Mouse (Mus musculus) kidney, embryonic 14.5 days (tissue): Measurements from ENCODE around the gene Palm. TPM values are rescaled to one million over a fixed set of nuclear protein-coding genes. Genes with fewer than 3 reads are reported as not detected.
A peak's percentile ranks its signal among the peaks of the same experiment; 100 is the strongest.

Experiments
- ATAC-seq: fragments of 200-750 bp; cut with Nextera tagmentation; 2 replicates; pipeline ENCODE4 v1.8.0; 2017; ENCODE audit warnings: moderate number of reproducible peaks, mild to moderate bottlenecking, moderate TSS enrichment, moderate library complexity; ENCODE audit not compliant: low FRiP score, low TSS enrichment
- H3K27ac ChIP-seq: fragments of 300-500 bp; sonication (generic); 2 replicates; pipeline ENCODE4 v1.5.1; 2014; ENCODE audit warnings: low read depth, mild to moderate bottlenecking, low read length, moderate library complexity, mixed read lengths
- H3K27me3 ChIP-seq: fragments of 300-500 bp; sonication (generic); 2 replicates; pipeline ENCODE4 v1.6.1; 2014; ENCODE audit warnings: mild to moderate bottlenecking, low read length; ENCODE audit not compliant: control insufficient read depth, insufficient read depth
- H3K36me3 ChIP-seq: fragments of 300-500 bp; sonication (generic); 2 replicates; pipeline ENCODE4 v1.6.1; 2014; ENCODE audit warnings: low read length, mixed read lengths; ENCODE audit not compliant: control insufficient read depth, insufficient read depth
- H3K4me1 ChIP-seq: fragments of 300-500 bp; sonication (generic); 2 replicates; pipeline ENCODE4 v1.6.1; 2014; ENCODE audit warnings: low read length, mixed read lengths; ENCODE audit not compliant: control insufficient read depth, insufficient read depth
- H3K4me2 ChIP-seq: fragments of 300-500 bp; sonication (generic); replicated peaks from 2 replicates; pipeline ENCODE4 v1.6.1; 2014; ENCODE audit warnings: low read depth, mild to moderate bottlenecking, low read length
- H3K4me3 ChIP-seq: fragments of 300-500 bp; sonication (generic); 2 replicates; pipeline ENCODE4 v1.5.1; 2014; ENCODE audit warnings: mild to moderate bottlenecking, low read length
- H3K9ac ChIP-seq: fragments of 300-500 bp; sonication (generic); 2 replicates; pipeline ENCODE4 v1.6.1; 2014; ENCODE audit warnings: low read depth, mild to moderate bottlenecking, low read length, moderate library complexity
- H3K9me3 ChIP-seq: fragments of 300-500 bp; sonication (generic); 2 replicates; pipeline ENCODE4 v1.6.1; 2016; ENCODE audit warnings: low read length; ENCODE audit not compliant: control insufficient read depth
- WGBS: fragments of 180-500 bp; shearing (Covaris S2); extraction: QIAGEN DNeasy Blood & Tissue Kit; methylation state at CpG from one replicate; pipeline ENCODE4 v1.1.7; 2014; 5-methylcytosine and 5-hydroxymethylcytosine counted together
- polyA plus RNA-seq: library from polyadenylated mRNA; unstranded; fragments of >200 nt; fragmentation: Nextera tagmentation; extraction: Ambion mirVana; gene quantifications from 2 replicates; pipeline ENCODE4 v1.2.1, GENCODE M21; 2014

The Palm gene
- polyA plus RNA-seq: 101 and 136 TPM in 2 replicates

- Histone ChIP-seq H3K27ac (peak within 1 kb of the TSS; percentile 94), H3K4me3 (peak within 1 kb of the TSS; percentile 93), H3K27me3 (no peaks in the 10 kb centered on the region), H3K4me1 (peaks cover 31% of the 10 kb centered on the region), H3K36me3 (no peaks in the 10 kb centered on the region), H3K4me2 (peak within 1 kb of the TSS; percentile 69), H3K9me3 (no peaks in the 10 kb centered on the region), H3K9ac (peak within 1 kb of the TSS; percentile 96)
- ATAC-seq: peak; percentile 73
- 6% methylated on average over 41 of the region's 51 CpGs for WGBS
These were observed at the start of gene Palm for GRCm38 (mm10) chr10:79793051-79793737. Gene Palm, plus strand, starts transcription at chr10:79793572.

- no peaks in the 10 kb centered on the region for H3K4me1 ChIP-seq
- H3K4me3 ChIP-seq: no peak overlapping the region
- peaks cover 54% of the 10 kb centered on the region for H3K36me3 ChIP-seq
- WGBS: 92% methylated on average over 15 of the region's 15 CpGs
- no peaks in the 10 kb centered on the region for H3K27me3 ChIP-seq
- H3K4me2 ChIP-seq: no peak overlapping the region
- H3K9ac ChIP-seq: no peak overlapping the region
- no peak overlapping the region for H3K27ac ChIP-seq
- no peak for ATAC-seq
- peaks cover 26% of the 10 kb centered on the region for H3K9me3 ChIP-seq
These were observed 49.6 kb upstream of the Palm start for GRCm38 (mm10) chr10:79743650-79744365.

DNA sequence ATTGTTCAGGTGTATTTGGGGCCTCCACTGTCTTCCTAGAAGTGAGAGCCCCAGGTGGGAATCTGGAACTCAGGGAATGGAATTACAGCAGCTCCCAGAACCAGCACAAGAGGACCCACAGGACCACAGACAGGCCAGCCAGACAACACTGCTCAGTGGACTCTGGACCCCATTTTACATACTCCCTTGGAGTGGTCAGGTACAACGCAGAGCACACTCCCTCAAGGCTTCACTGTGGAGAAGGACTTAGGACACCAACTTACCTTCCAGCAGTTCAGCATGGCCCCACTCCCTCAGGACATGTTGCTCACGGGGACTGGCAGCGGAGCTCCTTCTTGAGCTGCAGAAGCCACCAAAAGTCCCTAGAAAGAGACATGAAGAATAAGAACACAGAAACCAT is 48.0 kb upstream of the Palm start:
- peak overlapping the region; percentile 68; the same call in 1 of the 2 replicates for H3K4me3 ChIP-seq
- no peak for ATAC-seq
- H3K36me3 ChIP-seq: peaks cover 38% of the 10 kb centered on the region
- no peak overlapping the region for H3K9ac ChIP-seq
- no peaks in the 10 kb centered on the region for H3K4me1 ChIP-seq
- peaks cover 10% of the 10 kb centered on the region; the same call in 1 of the 2 replicates for H3K9me3 ChIP-seq
- H3K4me2 ChIP-seq: peak overlapping the region; percentile 55
- no peaks in the 10 kb centered on the region for H3K27me3 ChIP-seq
- H3K27ac ChIP-seq: no peak overlapping the region
- 88% methylated on average over 3 of the region's 3 CpGs for WGBS

DNA sequence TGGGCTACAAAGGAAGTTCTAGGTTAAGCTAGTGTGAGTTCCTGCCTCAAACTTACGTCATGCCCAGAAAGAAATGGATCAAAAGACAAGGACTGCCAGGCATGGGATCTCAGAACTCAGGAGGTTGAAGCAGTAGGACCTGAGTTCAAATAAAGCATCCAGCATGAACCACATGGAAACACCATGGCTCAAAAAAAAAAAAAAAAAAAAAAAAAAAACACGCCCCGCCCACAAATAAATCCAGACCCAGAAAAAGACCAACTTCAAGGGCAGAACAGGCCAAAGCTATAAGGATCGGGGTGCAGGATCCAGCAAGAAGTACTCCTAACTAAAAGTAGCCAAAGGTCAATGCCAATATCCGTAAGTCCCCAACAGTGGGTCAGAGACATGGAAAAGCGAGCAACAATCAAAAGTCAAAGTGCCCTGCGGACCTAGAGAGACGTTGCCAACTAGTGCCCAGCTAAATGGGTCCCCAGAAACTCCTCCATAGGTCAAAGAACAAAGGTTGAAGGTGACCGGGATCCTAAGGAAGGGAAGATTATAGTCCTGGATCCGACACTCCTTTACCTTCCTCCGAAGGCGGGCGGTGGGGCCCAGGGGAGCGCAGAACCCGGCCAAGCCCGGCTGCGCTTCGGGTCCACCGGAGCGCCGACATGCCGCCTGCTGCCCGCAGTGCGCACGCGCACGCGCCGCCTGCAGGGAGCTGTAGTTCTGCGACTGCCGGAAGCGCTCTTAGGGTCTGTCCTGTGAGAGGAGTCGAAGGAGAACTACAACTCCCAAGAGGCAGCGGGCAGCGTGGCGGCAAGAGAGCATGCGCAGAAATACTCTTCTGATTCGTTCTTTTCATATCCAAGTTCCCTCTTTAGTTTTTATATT is 47.2 kb upstream of the Palm start, which contains the start of gene Polrmt:
Polrmt (minus strand) TSS at position 684 of the 876 bp plus-strand sequence.
- Histone ChIP-seq H3K36me3 (peaks cover 31% of the 10 kb centered on the region), H3K9ac (peak within 1 kb of the TSS; percentile 66), H3K27me3 (no peaks in the 10 kb centered on the region), H3K4me1 (no peaks in the 10 kb centered on the region), H3K27ac (no peak within 1 kb of the TSS), H3K4me3 (peak within 1 kb of the TSS; percentile 68), H3K4me2 (peak within 1 kb of the TSS; percentile 55), H3K9me3 (peaks cover 3% of the 10 kb centered on the region; the same call in 1 of the 2 replicates)
- peak; percentile 96 for ATAC-seq
- WGBS: 4% methylated on average over 38 of the region's 38 CpGs

GRCm38 (mm10) chr10:79746774-79747151 is 46.6 kb upstream of the Palm start:
- no peaks in the 10 kb centered on the region for H3K4me1 ChIP-seq
- peak overlapping the region; percentile 38; the same call in 1 of the 2 replicates for H3K9ac ChIP-seq
- H3K27ac ChIP-seq: no peak overlapping the region
- peaks cover 24% of the 10 kb centered on the region for H3K36me3 ChIP-seq
- 24% methylated on average over 6 of the region's 6 CpGs for WGBS
- H3K27me3 ChIP-seq: no peaks in the 10 kb centered on the region
- H3K4me3 ChIP-seq: no peak overlapping the region; the same call in 1 of the 2 replicates
- peak; percentile 48 for ATAC-seq
- peak overlapping the region; percentile 38 for H3K4me2 ChIP-seq
- no peaks in the 10 kb centered on the region for H3K9me3 ChIP-seq

DNA sequence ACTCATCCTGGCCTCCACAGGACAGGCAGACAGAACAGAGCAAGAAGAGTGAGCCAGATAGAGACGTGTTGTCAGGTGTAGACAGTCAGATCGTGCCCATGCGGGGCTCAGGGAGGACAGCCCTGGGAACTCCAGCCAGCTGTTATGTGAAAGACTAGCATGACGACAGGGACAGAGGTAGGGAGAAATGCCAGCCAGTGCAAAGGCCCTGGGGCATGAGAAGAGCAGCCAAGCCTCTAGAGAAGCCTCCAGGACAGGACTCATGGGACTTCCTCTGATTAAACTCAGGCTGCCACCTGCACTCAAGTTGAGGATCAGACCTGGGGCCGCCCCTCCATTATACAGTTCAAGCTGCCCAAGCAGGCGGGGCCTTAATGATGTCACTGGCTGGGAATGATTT is 44.9 kb upstream of the Palm start:
- 79% methylated on average over 6 of the region's 6 CpGs for WGBS
- ATAC-seq: no peak
- H3K4me3 ChIP-seq: no peak overlapping the region
- no peak overlapping the region for H3K27ac ChIP-seq
- H3K36me3 ChIP-seq: peaks cover 9% of the 10 kb centered on the region
- no peak overlapping the region for H3K9ac ChIP-seq
- no peaks in the 10 kb centered on the region for H3K4me1 ChIP-seq
- H3K4me2 ChIP-seq: no peak overlapping the region
- no peaks in the 10 kb centered on the region for H3K9me3 ChIP-seq
- no peaks in the 10 kb centered on the region for H3K27me3 ChIP-seq

- Histone ChIP-seq H3K4me1 (no peaks in the 10 kb centered on the region), H3K9me3 (no peaks in the 10 kb centered on the region), H3K36me3 (peaks cover 32% of the 10 kb centered on the region), H3K9ac (no peak within 1 kb of the TSS; the same call in 1 of the 2 replicates), H3K27me3 (no peaks in the 10 kb centered on the region), H3K27ac (no peak within 1 kb of the TSS), H3K4me3 (peak within 1 kb of the TSS; percentile 23; the same call in 1 of the 2 replicates), H3K4me2 (peak within 1 kb of the TSS; percentile 58)
- ATAC-seq: peak; percentile 92
- under 1% methylated on average over 36 of the region's 36 CpGs for WGBS
These were observed 38.4 kb upstream of the Palm start, which contains the start of gene Fgf22 for GRCm38 (mm10) chr10:79754856-79755516. Gene Fgf22, plus strand, starts transcription at chr10:79755076.

GRCm38 (mm10) chr10:79755854-79756253 is 37.5 kb upstream of the Palm start:
- Histone ChIP-seq H3K27me3 (no peaks in the 10 kb centered on the region), H3K9me3 (no peaks in the 10 kb centered on the region), H3K4me3 (no peak overlapping the region), H3K4me2 (no peak overlapping the region), H3K27ac (no peak overlapping the region), H3K36me3 (peaks cover 40% of the 10 kb centered on the region), H3K4me1 (no peaks in the 10 kb centered on the region), H3K9ac (no peak overlapping the region)
- no peak for ATAC-seq
- WGBS: 94% methylated on average over 3 of the region's 3 CpGs
